Mouse (Mus musculus): Measurements from ENCODE around the gene Rnf43.

DNA sequence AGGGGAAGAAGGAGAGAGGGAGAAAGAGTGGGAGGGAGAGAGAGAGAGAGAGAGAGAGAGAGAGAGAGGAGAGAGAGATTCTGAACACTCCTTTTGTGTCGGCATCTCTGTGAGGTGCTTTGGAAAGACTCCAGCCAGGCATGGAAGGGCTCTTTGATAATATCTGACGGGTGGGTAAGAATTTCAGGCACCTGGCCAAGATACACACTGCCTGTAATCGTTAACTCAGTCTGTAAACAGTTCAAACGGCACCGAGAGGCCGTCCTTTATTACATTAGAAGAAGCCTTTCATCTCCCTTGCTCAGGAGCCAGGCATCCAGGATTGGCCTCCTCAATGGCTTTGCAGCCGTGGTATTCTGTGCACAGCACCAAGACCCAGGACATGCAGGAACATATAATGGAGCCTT, 26.9 kb downstream of the Rnf43 start:
- TF ChIP-seq CTCF (IDR thresholded peaks at IDR 0.05; ENCODE audit: borderline replicate concordance, control insufficient read depth, extremely low read depth, insufficient read depth, low read length, poor library complexity) (no peak), POLR2A (IDR thresholded peaks at IDR 0.05; ENCODE audit: control insufficient read depth, extremely low read depth, insufficient read depth, low read length, poor library complexity) (no peak)
